Mouse (Mus musculus) liver (tissue): ENCODE results near the gene Zcchc17.

ENCODE experiments used
- DNase-seq: peaks from one replicate; pipeline ENCODE4 v3.0.0-alpha.2; 2020; ENCODE audit warnings: mixed read lengths

Zcchc17 gene

GRCm38 (mm10) chr4:130282856-130283255 is 76.9 kb downstream of the Zcchc17 start:
- DNase-seq, result no peak

GRCm38 (mm10) chr4:130279105-130279504 is 80.6 kb downstream of the Zcchc17 start, which contains the start of gene Serinc2:
TSS of gene Serinc2 (minus strand) at chr4:130279205.
- DNase-seq, result no peak

- DNase-seq, result no peak
These were observed 83.1 kb downstream of the Zcchc17 start for GRCm38 (mm10) chr4:130276573-130277176.

- no peak for DNase-seq
These were observed 84.0 kb downstream of the Zcchc17 start for GRCm38 (mm10) chr4:130275823-130276105.

- peak; percentile 25 for DNase-seq
These were observed 84.5 kb downstream of the Zcchc17 start for GRCm38 (mm10) chr4:130275016-130275822.

GRCm38 (mm10) chr4:130274346-130275015 is 85.3 kb downstream of the Zcchc17 start:
- no peak for DNase-seq

GRCm38 (mm10) chr4:130273698-130274345 is 85.9 kb downstream of the Zcchc17 start:
- DNase-seq, result no peak

- DNase-seq, result no peak
These were observed 89.0 kb downstream of the Zcchc17 start for GRCm38 (mm10) chr4:130270611-130271347.

GRCm38 (mm10) chr4:130270089-130270488 is 89.7 kb downstream of the Zcchc17 start:
- DNase-seq, result peak; percentile 48

- DNase-seq, result no peak
These were observed 91.0 kb downstream of the Zcchc17 start for GRCm38 (mm10) chr4:130268736-130269135.

GRCm38 (mm10) chr4:130267069-130267468 is 92.7 kb downstream of the Zcchc17 start:
- DNase-seq, result peak; percentile 40

- DNase-seq, result no peak
These were observed 93.1 kb downstream of the Zcchc17 start for GRCm38 (mm10) chr4:130266601-130267000.
